Comparison of ENCODE assay signal across 8 mouse cellular contexts in genomic region chr13:24527812-24528531, GRCm38 (mm10). TPM values are rescaled to one million over a fixed set of nuclear protein-coding genes. Genes with fewer than 3 reads are reported as not detected.
DNase-seq lines count a peak whose midpoint lies in the region; ATAC-seq lines count a peak whose summit lies in the region.
"Had no signal": no experiment of that assay in that cellular context is flagged by ENCODE, and none has a peak within 500 bp of the region (broad histone marks: within the 10 kb centered on the region; RNA-seq: fewer than 3 reads in every experiment).

No protein-coding gene starts in this region.

- no peak overlapping the region for H3K27ac ChIP-seq in kidney, embryonic 14.5 days (ENCODE audit: low read depth, low read length)
- no peak overlapping the region for H3K27ac ChIP-seq in limb, embryonic 10.5 days
- H3K27ac ChIP-seq in forebrain, embryonic 13.5 days: no peak overlapping the region

- H3K36me3 ChIP-seq in kidney, embryonic 14.5 days (ENCODE audit: control insufficient read depth, insufficient read depth, low read length): no peaks in the 10 kb centered on the region
- H3K36me3 ChIP-seq in limb, embryonic 10.5 days: no peaks in the 10 kb centered on the region
- H3K36me3 ChIP-seq in forebrain, embryonic 13.5 days (ENCODE audit: poor library complexity, severe bottlenecking): no peaks in the 10 kb centered on the region

- no peaks in the 10 kb centered on the region for H3K27me3 ChIP-seq in kidney, embryonic 14.5 days (ENCODE audit: control insufficient read depth, insufficient read depth, low read length)
- no peaks in the 10 kb centered on the region for H3K27me3 ChIP-seq in limb, embryonic 10.5 days (ENCODE audit: low read depth, poor library complexity, severe bottlenecking)
- no peaks in the 10 kb centered on the region for H3K27me3 ChIP-seq in forebrain, embryonic 13.5 days

- peak; percentile 75 for ATAC-seq in kidney, embryonic 14.5 days (ENCODE audit: low FRiP score, low TSS enrichment)
- ATAC-seq in forebrain, embryonic 13.5 days: no peak

- H3K4me2 ChIP-seq in kidney, embryonic 14.5 days (replicated peaks; ENCODE audit: low read depth, low read length): no peak overlapping the region
- no peak overlapping the region for H3K4me2 ChIP-seq in forebrain, embryonic 13.5 days

- no peak overlapping the region for H3K4me3 ChIP-seq in kidney, embryonic 14.5 days (ENCODE audit: low read length)
- no peak overlapping the region for H3K4me3 ChIP-seq in limb, embryonic 10.5 days
- H3K4me3 ChIP-seq in forebrain, embryonic 13.5 days: no peak overlapping the region

- no peaks in the 10 kb centered on the region for H3K4me1 ChIP-seq in kidney, embryonic 14.5 days (ENCODE audit: control insufficient read depth, insufficient read depth, low read length)
- peaks cover 7% of the 10 kb centered on the region; the same call in 1 of the 2 replicates for H3K4me1 ChIP-seq in limb, embryonic 10.5 days
- no peaks in the 10 kb centered on the region for H3K4me1 ChIP-seq in forebrain, embryonic 13.5 days

- DNase-seq in kidney, postnatal 14 days: no peak
- DNase-seq in 416B (ENCODE audit: low read depth): peak; percentile 51
- DNase-seq in A20 (ENCODE audit: low read depth, low spot score): peak; percentile 53
- peak; percentile 78 for DNase-seq in induced T-regulatory cell, adult 2 months (ENCODE audit: low read depth)
- no peak for DNase-seq in limb, embryonic 10.5 days (ENCODE audit: low spot score)
- DNase-seq: thymus, postnatal 14 days had no signal

- WGBS in kidney, embryonic 14.5 days: 31% methylated on average over 5 of the region's 5 CpGs
- 47% methylated on average over 5 of the region's 5 CpGs for WGBS in limb, embryonic 10.5 days
- 46% methylated on average over 5 of the region's 5 CpGs for WGBS in forebrain, embryonic 13.5 days

- H3K9me3 ChIP-seq in kidney, embryonic 14.5 days (ENCODE audit: control insufficient read depth, low read length): no peaks in the 10 kb centered on the region
- no peaks in the 10 kb centered on the region for H3K9me3 ChIP-seq in limb, embryonic 10.5 days (replicated peaks)
- H3K9me3 ChIP-seq in forebrain, embryonic 13.5 days (replicated peaks): no peaks in the 10 kb centered on the region

- no peak overlapping the region for H3K9ac ChIP-seq in kidney, embryonic 14.5 days (ENCODE audit: low read depth, low read length)
- H3K9ac ChIP-seq in forebrain, embryonic 13.5 days: no peak overlapping the region

RNA-seq across cellular contexts. Expression of gene Ripor2, which starts 54.0 kb away (rescaled TPM):
- polyA plus RNA-seq in kidney, embryonic 14.5 days (2014; fragmentation: Nextera tagmentation; extraction: Ambion mirVana): 2.4 and 3.1 TPM in 2 replicates
- polyA plus RNA-seq in limb, embryonic 10.5 days (2016; fragmentation: Nextera tagmentation; extraction: Ambion mirVana): 0.36 and 0.90 TPM in 2 replicates
- 15.8 and 20.0 TPM in 2 replicates for polyA plus RNA-seq in forebrain, embryonic 13.5 days (2015; fragmentation: Nextera tagmentation; extraction: Ambion mirVana)

Comparison
In these comparisons a context has a peak if more than half of its experiments do, and no peak if none do; other contexts are left out.
1. DNase-seq: peak in 416B (single experiment), A20 (single experiment) and induced T-regulatory cell, adult 2 months (single experiment); none in kidney, postnatal 14 days (single experiment) and limb, embryonic 10.5 days (single experiment).